Mouse (Mus musculus): Measurements from ENCODE around the gene Crk.
"Not testable (repeated sequence)": the region's sequence is repeated elsewhere in the genome, so short reads cannot be mapped to it uniquely, and the experiment has no call there.

Gene Crk

DNA sequence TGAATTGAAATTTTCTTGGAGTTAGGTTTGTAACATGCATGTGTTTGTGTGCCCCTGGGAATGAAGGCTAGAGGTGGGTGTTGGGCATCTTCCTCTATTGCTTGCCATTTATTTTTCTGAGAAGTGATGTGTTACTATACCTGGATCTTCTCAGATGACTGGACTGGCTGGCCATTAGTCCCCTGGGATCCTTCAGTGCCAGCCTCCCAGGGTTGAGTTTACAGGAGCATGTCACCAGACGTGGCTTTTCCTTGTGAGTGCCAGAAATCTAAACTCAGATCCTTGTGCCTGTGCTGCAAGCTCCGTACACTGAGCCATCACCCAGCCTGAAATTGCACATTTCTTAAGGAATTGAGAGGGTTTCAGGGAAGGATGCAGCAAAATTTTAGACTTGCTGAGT lies 5.9 kb downstream of the Crk start:
- DNase-seq (ENCODE audit: low spot score in 2 of 2) = no peak

DNA sequence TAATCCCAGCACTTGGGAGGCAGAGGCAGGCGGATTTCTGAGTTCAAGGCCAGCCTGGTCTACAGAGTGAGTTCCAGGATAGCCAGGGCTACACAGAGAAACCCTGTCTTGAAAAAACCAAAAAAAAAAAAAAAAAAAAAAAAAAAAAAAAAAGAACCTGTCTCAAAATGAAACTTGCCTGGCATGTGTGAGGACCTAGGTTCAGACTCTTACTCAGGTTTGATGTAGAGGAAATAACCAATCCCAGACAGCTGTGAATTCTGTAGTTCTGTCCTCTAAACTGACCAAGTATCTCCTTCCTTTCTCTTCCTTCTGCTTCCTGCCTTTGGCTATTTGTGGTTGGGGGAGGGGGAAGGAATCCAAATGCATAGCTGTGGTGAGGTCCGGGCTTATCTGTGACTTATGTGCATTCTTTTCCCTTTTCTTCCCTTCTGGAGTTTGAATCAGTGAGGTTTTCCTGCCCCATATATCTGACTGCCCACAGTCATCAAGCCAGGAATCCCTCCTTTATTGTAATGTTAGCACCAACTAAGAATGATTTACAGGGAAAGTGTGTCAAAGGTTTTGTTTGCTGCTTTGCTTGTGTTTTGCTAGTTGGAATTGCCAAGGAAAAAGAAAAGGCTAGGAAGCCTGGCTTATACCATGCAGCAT lies 8.4 kb downstream of the Crk start:
- DNase-seq (ENCODE audit: low spot score in 2 of 2) = no peak

DNA sequence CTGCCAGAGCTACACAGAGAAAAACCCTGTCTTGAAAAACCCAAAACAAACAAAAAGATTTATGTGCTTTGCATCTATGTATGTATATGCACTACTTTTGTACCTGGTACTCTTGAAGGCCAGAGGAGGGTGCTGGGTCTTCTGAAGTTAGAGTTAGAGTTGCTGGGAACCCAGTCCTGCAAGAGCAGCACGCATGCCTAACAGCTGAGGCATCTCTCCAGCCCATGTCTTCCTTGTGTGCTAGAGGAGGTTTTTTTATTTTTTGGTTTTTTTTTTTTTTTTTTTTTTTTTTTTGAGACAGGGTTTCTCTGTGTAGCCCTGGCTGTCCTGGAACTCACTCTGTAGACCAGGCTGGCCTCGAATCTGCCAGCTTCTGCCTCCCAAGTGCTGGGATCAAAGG lies 9.1 kb downstream of the Crk start:
- no peak for DNase-seq (ENCODE audit: low spot score in 2 of 2)

DNA sequence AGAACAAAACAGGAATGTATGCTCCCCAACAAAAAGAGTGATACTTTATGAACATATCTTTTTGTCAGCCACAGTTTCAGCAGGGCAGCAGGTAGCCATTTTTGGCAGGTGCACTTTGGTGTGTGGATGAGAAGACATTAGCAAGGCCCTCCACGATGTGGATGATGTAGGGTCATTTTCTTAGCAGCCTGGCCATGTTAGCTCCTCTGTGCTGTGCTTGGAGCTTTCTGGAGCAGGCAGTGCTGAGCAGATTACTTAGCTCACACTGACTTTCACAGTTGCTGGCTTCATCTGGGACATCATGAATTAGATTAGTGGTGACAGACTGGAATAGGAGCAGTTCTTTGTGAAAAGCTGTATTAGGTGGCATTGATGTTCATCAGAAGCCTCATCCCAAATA lies 10.9 kb downstream of the Crk start:
- no peak for DNase-seq (ENCODE audit: low spot score in 2 of 2)

DNA sequence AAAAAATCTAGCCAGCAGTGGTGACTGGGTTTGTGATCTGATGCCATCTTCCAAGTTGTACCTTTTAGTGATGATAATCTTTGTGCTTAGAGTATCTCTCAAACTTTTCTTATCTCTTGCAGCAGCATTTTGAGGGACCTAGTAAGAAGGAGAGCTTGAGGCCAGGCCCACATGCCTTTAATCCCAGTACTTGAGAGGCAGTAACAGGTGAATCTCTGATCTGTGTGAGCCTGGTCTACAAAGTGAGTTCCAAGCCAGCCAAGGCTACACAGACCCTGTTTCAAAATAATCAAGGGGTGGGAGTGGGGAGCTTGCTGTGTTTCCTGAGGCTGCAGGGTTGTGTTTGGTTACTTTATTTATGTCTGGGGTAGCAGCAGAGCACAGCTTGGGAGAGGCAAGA lies 12.0 kb downstream of the Crk start:
- DNase-seq (ENCODE audit: low spot score in 2 of 2) = no peak

DNA sequence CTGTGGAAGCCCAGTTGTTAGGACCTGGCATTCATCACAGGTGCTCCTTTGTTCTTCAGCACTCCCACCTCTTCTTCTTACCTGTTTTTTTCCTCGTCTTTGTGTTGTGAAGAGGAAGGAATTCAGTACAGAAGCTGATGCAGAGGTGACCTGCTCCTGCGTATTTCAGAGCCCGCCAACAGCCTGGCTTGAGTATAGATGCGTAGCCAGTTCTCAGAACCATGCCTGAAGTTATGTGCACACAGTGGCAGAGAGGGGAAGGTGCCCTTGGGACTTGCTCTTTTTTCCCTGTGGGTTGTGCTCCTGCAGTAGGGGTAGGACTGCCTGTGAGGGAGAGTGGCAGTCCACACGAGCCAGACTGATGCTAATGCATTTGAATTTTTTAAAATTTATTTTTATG lies 14.5 kb downstream of the Crk start:
- no peak for DNase-seq (ENCODE audit: low spot score in 2 of 2)

DNA sequence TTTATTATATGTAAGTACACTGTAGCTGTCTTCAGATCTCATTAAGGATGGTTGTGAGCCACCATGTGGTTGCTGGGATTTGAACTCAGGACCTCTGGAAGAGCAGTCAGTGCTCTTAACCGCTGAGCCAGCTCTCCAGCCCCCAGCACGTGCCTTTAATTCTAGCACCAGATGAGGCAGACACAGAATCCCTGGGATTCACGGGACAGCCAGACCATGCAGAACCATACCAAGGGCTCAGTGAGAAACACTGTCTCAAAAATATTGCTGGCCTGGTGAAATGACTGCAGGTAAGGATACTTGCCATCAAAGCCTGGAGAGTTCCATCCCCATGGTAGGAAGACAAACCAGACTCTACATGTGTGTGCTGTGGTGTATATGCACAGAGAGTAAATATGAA lies 18.4 kb downstream of the Crk start:
- not testable (repeated sequence) for DNase-seq (ENCODE audit: low spot score in 2 of 2)

DNA sequence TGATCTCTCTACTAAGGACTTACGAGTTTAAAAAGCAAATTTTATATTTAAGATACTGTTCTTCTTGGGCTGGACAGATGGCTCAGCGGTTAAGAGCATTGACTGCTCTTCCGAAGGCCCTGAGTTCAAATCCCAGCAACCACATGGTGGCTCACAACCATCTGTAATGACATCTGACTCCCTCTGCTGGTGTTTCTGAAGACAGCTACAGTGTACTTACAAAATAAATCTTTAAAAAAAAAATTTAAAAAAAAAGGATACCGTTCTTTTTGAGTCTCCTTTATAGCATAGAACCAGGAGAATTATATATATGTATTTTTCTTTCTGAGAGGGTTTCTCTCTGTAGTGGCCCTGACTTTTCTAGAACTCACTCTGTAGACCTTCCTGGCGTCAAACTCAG lies 21.5 kb downstream of the Crk start:
- DNase-seq (ENCODE audit: low spot score in 2 of 2) = no peak

- DNase-seq (ENCODE audit: low spot score in 2 of 2) = no peak
Observed at GRCm38 (mm10) chr11:75702761-75703160, 23.7 kb downstream of the Crk start.

- DNase-seq (ENCODE audit: low spot score in 2 of 2) = no peak
Observed at GRCm38 (mm10) chr11:75703748-75704147, 24.7 kb downstream of the Crk start.

DNA sequence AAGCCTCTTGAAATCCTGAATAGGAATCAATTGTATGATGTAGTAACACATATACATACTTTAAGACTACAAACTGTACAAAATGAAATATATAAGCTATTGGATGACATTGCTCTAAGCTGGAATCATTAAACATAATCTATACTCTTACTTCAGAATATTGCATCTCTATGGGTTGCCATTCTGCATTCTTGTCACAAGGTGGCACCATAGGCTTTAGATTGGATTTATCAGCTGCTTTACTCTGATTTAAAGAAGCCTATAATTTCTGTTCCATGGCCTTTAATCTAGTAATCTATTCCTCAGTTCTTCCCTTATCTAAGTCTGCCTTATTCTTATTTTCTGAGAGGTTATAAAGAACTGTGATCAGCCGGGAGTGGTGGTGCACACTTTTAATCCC lies 34.9 kb downstream of the Crk start:
- peak in 1 of 2 experiments; percentile 17 for DNase-seq (ENCODE audit: low spot score in 2 of 2)

DNA sequence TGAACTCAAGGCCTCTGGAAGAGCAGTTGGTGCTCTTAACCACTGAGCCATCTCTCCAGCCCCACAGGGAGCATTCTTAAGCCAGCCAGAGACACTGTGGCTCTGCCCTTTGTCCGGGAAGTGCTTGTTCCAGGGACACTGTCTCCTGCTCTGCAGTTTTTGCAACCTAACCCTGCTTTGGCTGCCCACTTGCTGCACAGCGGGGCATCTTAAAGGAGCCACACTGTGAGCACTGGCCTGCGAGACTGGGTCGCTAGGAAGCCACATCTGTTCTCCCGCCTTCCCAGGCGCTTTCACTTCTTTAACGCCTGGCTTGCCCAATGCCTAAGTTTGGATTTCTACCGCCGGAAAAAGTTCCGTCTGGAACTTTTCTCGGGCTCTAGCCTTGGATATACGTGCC lies 36.5 kb downstream of the Crk start:
- no peak for DNase-seq (ENCODE audit: low spot score in 2 of 2)

DNA sequence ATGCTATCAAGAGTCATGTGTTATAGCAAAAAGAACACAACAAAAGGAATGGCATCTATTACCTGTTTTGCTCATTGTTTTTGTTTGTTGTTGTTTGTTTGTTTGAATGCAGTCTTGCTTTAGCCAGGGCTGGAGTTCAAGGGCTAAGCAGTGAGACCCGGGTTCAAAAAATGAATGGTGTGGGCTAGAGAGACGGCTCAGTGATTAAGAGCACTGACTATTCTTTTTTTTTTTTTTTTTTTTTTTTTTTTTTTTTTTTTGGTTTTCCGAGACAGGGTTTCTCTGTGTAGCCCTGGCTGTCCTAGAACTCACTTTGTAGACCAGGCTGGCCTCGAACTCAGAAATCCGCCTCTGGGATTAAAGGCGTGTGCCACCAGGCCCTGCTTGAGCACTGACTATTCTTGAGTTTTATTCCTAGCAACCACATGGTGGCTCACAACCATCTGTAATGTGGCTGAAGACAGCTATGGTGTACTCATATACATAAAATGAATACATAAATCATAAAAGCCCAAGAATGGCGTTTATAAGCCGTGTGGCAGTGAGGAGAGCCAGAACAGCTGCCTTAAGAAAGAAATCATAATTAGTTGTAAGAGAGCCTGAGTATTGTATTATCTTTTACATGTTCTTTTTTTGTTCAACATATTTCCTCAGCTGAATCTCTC lies 37.7 kb downstream of the Crk start:
- DNase-seq (ENCODE audit: low spot score in 2 of 2) = no peak

- DNase-seq (ENCODE audit: low spot score in 2 of 2) = no peak
Observed at GRCm38 (mm10) chr11:75722339-75722738, 43.3 kb downstream of the Crk start.

DNA sequence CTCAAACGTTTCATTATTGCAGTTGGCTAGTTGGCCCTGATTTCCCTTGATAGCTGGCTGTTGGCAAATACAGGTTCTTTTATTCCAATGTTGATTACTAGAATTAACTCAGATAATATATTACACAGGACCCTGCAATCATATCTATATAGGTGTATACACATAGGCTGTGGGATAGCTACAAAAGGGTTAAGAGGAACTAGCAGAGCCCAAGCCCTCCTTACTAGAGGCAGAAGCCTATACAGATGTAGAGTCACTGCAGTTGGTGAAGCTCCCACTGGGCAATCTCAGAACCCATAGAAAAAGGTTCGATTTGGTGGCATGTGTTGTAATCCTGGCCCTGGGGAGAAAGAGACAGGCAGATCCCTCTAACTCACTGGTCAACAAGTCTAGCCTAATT lies 48.1 kb downstream of the Crk start:
- DNase-seq (ENCODE audit: low spot score in 2 of 2) = no peak

DNA sequence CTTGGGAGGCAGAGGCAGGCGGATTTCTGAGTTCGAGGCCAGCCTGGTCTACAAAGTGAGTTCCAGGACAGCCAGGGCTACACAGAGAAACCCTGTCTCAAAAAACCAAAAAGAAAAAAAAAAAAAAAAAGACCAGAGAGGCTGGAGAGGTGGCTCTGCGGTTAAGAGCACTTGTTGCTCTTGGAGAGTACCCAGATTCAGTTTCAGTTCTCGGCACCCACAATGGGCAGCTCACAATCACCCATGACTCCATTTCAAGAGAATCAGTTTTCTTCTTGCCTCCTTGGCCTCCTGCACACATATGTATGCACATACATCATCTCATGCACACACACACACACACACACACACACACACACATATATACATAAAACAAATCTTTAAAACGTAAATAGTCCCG lies 48.6 kb downstream of the Crk start:
- DNase-seq (ENCODE audit: low spot score in 2 of 2) = not testable (repeated sequence)

DNA sequence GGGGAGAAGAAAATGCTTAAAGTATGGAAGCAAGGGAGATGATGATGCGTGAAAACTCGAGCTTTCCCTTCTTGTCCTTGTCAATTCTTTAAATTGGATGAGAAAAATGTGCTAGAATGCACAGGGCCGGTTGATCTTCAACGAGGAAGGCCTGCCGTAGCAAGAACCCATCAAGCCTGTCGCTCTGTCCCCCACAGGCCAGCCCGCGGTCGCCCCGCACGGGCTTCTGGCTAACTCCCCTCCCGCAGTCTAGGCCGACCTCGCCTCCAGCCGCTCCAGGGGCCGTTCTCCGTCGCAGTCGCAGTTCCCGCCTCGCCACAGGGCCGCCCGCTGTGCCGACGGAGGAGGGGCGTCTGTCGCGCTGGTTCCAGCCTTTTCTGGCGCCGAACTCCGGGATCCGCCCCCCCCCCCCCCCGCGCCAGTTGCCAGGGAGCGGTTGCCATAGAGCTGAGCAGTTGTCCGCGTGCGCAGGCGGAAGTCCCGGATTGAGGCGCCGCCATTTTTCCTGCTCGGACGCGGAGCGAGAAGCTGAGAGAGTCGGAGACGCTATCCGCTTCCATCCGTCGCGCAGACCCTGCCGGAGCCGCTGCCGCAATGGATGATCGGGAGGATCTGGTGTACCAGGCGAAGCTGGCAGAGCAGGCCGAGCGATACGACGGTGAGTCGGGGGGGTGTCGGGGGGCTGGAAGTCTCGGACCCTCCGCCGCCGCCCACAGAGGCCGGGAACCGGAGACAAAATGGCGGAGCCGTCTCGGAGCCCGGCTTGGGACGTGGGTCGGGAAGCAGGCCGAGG lies 53.6 kb downstream of the Crk start, which contains the start of gene Ywhae:
Ywhae (plus strand) TSS at position 436 of the 793 bp plus-strand sequence.
- peak; percentile 82 to 84 for DNase-seq (ENCODE audit: low spot score in 2 of 2)

DNA sequence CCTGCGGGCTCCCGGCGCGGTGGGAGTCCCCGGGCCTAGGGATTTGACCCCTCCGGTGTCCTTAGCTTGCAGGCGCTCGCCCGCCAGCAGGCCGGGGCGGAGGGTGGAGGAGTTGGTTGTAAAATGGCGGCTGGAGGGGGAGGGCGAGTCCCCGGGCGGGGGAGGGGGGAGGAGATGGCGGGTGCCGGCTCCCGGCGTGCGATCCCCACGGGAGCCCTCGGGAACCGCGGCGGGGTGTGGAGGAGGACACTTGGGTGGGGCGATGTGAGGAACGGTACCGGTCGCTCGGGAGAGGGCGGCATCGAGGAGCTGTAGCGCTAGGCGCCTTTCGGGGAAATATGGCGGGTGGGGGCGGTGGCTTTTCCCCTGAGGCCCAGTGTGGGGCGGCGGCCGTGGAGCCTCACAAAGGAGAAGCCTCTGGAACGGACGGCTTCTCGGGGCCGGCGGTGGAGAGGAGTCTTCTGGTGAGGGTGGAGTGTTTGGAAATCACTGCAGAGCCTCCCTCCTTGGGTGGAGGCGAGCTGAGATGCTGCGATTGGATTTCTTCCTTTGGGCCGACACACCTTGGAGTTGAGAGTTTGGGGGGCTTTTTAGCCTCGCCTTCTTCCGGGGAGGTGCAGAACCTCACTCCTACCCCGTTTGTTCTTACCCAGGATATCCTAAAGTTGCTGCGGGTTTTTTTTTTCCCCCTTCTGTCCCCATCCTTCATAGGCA lies 54.3 kb downstream of the Crk start:
- DNase-seq (ENCODE audit: low spot score in 2 of 2) = peak; percentile 61 to 66

DNA sequence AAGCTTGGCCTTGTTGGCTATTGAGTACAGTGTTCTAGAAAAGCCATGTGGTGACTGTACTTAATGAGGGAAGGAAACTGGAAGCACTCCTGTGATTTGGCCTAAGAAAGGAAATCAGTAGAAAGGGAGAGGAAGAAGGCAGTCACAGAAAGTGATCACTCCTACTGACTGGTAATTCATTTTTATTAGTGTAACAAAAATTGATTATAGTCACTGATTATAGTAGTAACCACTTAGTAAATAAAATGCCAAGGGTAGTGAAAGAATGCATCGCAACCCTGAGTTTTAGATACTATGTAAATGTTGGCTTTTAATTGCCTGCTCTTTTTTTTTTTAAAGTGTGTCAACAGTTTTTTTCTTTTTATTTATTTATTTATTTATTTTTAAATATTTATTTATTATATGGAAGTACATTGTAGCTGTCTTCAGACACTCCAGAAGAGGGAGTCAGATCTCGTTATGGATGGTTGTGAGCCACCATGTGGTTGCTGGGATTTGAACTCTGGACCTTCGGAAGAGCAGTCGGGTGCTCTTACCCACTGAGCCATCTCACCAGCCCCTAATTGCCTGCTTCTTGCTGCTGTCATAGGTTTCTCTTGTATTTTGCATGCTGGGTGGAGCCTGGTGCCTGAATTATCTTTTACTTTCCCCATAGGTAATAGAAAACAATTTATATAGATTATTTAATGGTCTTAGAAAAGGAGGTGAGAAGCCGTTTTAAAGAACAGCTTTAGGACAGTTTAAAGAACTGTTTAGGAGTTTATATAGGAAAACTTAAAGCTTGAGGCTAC lies 56.6 kb downstream of the Crk start:
- no peak for DNase-seq (ENCODE audit: low spot score in 2 of 2)

DNA sequence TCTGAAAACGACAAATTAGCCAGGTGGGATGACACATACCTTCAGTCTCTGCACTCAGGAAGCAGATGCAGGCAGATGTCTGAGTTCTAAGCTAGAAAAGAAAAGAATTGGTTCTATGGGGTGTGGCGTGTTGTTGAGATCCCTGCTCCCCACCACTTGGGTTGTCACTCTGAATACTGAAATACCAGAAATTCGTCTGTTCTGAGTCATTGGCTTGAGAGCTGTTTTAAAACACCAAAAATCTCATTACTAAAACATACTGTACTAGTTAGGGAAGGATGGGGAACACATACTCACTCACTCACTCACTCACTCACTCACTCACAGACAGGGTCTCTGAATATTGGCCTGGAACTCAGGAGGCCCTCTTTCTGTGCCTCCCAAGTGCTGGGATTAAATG lies 57.9 kb downstream of the Crk start:
- DNase-seq (ENCODE audit: low spot score in 2 of 2) = no peak

DNA sequence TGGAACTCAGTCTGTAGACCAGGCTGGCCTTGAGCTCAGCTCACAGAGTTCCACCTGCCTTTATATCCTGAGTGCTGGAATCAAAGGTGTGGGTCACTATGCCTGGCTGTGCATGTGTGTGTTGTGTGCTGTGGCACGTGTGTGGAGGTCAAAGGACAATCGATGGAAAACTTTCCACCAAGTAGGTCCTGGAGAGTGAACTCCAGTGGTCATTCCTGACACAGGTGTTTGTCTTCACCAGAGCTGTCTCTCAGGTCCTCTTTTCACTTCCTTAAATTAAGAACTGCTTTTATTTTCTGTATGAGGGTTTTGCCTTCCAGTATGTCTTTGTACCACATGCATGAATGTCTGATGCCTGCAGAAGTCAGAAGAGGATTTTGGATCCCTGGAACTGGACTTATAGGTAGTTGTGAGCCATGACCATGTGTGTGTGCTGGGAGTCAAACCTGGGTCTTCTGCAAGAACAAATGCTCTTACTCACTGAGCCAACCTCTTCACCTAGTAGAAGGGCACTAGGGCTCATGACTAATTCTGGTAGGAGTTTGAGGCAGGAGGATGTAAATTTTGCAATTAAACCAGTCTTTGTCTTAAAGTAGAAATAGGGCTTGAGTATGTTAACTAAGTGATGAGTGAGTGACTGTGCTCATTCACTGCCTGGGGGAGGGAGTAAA lies 58.9 kb downstream of the Crk start:
- no peak for DNase-seq (ENCODE audit: low spot score in 2 of 2)

Data from thymus, postnatal 10 days (tissue).